Mouse (Mus musculus) gastrocnemius, adult 2 months (tissue): ENCODE data around the gene Ngrn. TPM values are rescaled to one million over a fixed set of nuclear protein-coding genes. Genes with fewer than 3 reads are reported as not detected.
A peak's percentile ranks its signal among the peaks of the same experiment; 100 is the strongest.

Experiments
- DNase-seq: peaks from one replicate; pipeline ENCODE4 v3.0.0; 2022
- H3K27ac ChIP-seq: fragments of 200-600 bp; 2 replicates; pipeline ENCODE4 v1.8.1; 2022; ENCODE audit warnings: mild to moderate bottlenecking
- H3K4me3 ChIP-seq: fragments of 200-600 bp; 2 replicates; pipeline ENCODE4 v1.8.1; 2022; ENCODE audit warnings: mild to moderate bottlenecking, moderate library complexity
- CTCF ChIP-seq: fragments of 200-600 bp; IDR thresholded peaks from 2 replicates; pipeline ENCODE4 v1.8.1; 2022; ENCODE audit warnings: antibody characterized with exemption, mild to moderate bottlenecking, moderate library complexity
- intact Hi-C: fragments of 180-260 bp; cut with DNase I; formaldehyde crosslinking; loops from one replicate; pipeline ENCODE4 v1.15.1; 2025
- long read RNA-seq, 2 experiments: library from polyadenylated mRNA; stranded (forward); transcript quantifications; one replicate each; pipeline ENCODE4 v2.0.0; 2021
- total RNA-seq, 2 experiments: library from RNA; stranded (reverse); gene quantifications; 2 replicates each; pipeline ENCODE4 v1.2.3; 2021

Gene Ngrn
- 10 to 100 TPM; 19.8 to 25.0 TPM for total RNA-seq
- long read RNA-seq, experiment 1, transcript Ngrn-201 (3 exons, 1,317 nt), result major isoform, 21 of 25 reads
- long read RNA-seq, experiment 1, partial matches to known transcripts, result 2 of 25 reads
- long read RNA-seq, experiment 1, other reads (novel, unspliced or antisense), result 0 of 25 reads
- long read RNA-seq, experiment 2, transcript Ngrn-202 (2 exons, 1,709 nt), result minor isoform, 9 of 31 reads
- long read RNA-seq, experiment 2, transcript Ngrn-201 (3 exons, 1,317 nt), result major isoform, 20 of 31 reads
- long read RNA-seq, experiment 2, partial matches to known transcripts, result 2 of 31 reads
- long read RNA-seq, experiment 2, other reads (novel, unspliced or antisense), result 0 of 31 reads

DNA sequence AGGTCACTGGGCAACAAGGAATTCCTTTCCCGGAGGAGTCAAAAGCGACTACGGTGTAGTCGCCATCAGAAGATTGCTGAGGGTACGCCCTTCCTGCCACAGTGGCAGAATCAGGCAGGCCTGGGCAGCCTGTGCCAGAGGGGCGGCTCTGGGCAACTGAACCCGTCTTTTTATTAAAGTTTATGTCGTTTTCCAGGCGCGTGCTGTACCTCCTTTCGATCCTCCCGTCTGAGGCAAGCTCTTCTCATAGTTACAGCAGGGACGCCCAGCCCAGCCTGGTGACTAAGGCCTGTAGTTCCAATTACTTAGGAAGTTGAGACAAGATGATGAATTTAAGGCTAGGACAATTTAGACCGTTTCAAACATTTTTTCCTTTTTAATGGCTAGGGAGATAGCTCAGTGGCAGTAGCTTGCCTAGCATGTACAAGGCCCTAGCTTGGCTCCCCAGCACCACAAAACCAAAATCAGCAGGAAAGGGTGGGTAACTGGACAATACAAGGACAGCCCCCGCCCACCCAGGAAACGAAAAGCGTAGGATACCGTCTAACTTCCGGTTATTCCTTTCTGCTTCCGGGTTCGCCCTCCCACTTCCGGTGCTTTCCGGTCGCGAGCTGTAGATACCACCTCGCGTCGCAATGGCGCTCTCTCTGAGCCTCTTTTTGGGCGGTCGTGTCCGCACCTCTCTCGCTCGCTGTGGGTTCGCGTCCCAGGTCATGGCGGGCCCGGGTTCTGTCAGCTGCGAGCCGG, at the start of gene Ngrn:
Ngrn (plus strand) TSS at position 591 of the 747 bp plus-strand sequence.
- Histone ChIP-seq H3K4me3 (peak within 1 kb of the TSS; percentile 92), H3K27ac (peak within 1 kb of the TSS; percentile 88)
- peak; percentile 90 for DNase-seq
- TF ChIP-seq CTCF, result no peak
- intact Hi-C loops, result no loop called here

DNA sequence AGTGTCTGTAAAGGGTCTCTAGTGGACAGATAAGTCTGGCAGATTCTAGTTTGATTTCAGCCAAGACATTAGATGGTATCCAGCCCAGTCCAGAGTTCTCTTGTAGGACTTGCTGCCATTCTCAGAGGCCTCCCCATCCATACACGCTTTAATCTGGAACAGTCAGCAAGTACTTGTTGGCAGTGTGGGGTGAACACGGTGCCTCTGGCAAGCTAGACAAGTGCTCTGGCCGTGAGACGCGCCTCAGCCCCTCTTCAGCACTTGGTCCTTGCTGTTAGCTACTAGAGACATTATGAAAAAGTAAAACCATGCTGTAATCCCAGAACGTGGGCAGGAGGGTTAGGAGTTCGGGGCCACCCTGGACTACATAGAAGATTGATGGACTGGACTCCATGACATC, 47.4 kb upstream of the Ngrn start:
- H3K27ac ChIP-seq, result no peak overlapping the region
- intact Hi-C loops, result loop anchor here (2.0 kb wide), 1 partner anchor 73 kb away; no protein-coding TSS in a partner anchor
- TF ChIP-seq CTCF, result no peak
- DNase-seq, result peak; percentile 3
- no peak overlapping the region for H3K4me3 ChIP-seq

DNA sequence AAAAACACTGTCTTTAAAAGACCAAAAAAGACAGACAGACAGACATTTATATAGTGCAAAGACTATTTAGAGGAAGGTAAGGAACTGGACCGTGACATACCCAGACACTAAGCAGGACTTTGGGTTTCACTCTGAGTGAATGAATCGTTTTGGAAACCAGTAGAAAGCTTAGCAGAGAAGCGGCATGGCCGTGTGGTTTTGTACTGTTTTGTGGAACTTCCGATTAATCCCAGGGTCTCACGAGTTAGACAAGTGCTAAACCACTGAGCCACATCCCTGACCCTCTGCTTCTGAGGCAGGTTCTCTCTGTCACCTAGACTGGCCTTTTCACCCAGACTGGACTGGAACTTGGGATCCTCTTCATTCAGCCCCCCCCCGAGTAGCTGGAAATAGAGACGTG, 46.6 kb upstream of the Ngrn start:
- no peak for DNase-seq
- H3K4me3 ChIP-seq, result no peak overlapping the region
- intact Hi-C loops, result loop anchor here (2.0 kb wide), 1 partner anchor 74 kb away; no protein-coding TSS in a partner anchor
- H3K27ac ChIP-seq, result no peak overlapping the region
- TF ChIP-seq CTCF, result no peak

DNA sequence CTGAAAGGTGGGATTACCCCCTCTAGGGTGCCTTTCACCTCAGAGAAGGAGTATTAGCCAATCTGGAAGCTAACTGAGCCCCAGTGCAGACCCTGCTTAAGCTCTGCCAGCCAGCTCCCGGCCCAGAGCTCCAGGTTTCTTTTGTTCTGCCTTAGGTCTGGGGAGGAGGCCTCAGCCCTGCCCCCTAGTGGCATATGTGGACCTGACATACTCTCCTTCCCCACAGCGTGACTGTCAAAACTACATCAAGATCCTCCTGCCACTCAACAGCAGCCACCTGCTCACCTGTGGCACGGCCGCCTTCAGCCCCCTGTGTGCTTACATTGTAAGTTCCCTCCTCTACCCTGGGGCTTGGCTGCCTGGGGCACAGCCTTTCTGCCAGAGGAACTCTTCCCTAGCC, 45.6 kb upstream of the Ngrn start:
- Histone ChIP-seq H3K4me3 (no peak overlapping the region), H3K27ac (no peak overlapping the region)
- DNase-seq, result peak; percentile 80
- intact Hi-C loops, result loop anchor here (1.0 to 2.0 kb wide), 2 partner anchors 58 to 75 kb away; no protein-coding TSS in a partner anchor
- peak; percentile 92 for TF ChIP-seq CTCF

DNA sequence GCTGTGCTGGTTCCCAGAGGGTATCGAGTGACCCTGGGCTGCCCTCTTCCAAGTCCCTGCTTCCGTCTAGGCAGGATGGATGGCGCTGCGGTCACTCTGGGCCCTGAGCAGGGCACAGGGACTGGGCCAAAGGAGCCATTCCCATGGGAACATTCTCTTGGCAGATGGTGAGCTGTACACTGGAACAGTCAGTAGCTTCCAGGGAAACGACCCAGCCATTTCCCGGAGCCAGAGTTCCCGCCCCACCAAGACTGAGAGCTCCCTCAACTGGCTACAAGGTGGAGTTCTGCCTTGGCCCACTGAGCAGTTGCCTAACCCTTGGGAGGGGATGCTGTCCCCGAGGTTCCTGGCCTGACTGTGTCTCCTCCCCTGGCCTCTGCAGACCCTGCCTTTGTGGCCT, 44.4 kb upstream of the Ngrn start:
- Histone ChIP-seq H3K4me3 (no peak overlapping the region), H3K27ac (peak overlapping the region; percentile 38)
- intact Hi-C loops, result no loop called here
- TF ChIP-seq CTCF, result peak; percentile 56
- peak; percentile 87 for DNase-seq

DNA sequence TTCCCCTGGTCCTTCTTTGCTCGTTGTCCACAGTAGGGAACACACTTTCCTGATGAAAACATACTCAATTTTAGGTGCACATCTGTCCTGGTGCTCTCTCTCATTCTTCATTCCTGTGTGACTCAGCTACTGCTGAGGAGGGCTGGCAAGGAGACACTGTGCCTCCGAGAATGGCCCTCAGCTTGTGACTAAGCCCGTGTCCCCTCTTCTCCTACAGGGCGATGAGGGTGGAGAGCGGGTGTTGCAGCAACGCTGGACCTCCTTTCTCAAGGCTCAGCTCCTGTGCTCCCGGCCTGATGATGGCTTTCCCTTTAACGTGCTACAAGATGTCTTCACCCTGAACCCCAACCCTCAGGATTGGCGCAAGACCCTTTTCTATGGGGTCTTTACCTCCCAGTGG, 42.3 kb upstream of the Ngrn start:
- DNase-seq, result no peak
- TF ChIP-seq CTCF, result no peak
- intact Hi-C loops, result no loop called here
- Histone ChIP-seq H3K27ac (no peak overlapping the region), H3K4me3 (no peak overlapping the region)

DNA sequence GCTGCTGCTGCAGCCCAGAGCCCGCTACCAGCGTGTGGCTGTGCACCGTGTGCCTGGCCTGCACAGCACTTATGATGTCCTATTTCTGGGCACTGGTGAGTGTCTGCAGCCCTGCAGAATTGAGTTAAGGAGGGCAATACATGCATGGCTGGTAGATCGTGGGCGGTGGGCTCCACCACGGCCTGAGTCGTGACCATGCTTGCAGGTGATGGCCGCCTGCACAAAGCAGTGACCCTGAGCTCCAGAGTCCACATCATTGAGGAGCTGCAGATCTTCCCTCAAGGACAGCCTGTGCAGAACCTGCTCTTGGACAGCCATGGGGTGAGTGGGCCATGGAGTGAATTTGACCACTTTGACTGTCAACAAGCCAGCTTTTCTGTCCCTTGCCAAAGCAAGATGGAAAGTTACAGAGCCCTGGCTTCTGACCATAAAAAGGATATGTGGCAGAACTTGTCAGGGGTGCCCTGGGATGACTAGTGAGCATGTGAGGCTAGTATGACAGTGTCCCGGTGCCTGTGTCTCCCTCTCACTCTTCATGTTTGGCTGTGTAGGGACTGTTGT, 40.7 kb upstream of the Ngrn start:
- intact Hi-C loops, result no loop called here
- Histone ChIP-seq H3K27ac (no peak overlapping the region), H3K4me3 (no peak overlapping the region)
- no peak for TF ChIP-seq CTCF
- DNase-seq, result no peak

DNA sequence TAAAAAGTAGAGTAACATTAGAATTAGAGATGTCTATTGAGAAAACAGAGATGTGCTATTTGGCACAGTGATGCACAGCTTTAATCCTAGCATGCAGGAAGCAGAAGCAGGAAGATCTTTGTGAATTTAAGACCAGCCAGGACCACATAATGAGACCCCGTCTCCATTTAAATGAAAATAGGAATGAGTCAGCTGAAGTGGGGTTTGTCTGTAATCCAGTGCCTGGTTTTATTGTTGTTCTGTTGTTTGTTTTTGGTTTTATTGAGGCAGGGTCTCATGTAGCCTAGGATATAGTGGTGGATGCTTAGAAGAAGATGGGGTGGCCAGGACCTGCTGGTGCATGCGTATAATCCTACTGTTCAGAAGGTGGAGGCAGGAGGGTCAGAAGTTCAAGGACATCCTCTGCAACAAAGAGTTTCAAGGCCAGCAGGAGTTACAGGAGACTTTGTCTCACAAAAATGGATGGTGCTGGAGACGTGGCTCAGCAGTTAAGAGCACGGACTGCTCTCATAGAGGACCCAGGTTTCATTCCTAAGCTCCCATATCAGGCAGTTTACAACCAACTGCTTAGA, 39.8 kb upstream of the Ngrn start:
- no peak for TF ChIP-seq CTCF
- intact Hi-C loops, result no loop called here

DNA sequence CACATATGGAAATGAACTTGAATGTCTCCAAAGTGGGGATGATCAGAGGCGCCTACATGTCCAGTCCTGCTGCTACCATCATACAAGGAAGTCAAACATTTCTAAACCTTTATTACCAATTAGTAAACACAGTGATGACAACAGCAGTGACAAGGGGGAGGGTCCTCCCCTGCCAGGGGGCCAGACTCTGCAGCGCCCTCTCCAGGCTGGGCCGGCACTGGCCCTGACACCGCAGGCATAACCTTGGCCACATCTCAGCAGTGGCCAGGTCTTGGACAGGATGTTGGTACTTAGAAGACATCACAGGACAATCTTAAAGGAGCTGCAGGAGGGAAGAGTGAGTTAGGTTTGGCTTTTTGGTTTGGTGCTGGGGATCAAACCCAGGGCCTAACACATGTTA, 34.0 kb upstream of the Ngrn start:
- intact Hi-C loops, result no loop called here
- Histone ChIP-seq H3K4me3 (no peak overlapping the region), H3K27ac (no peak overlapping the region)
- DNase-seq, result no peak
- no peak for TF ChIP-seq CTCF

More for the DNA sequence above, 39.8 kb upstream of the Ngrn start:
- no peak for DNase-seq
- no peak overlapping the region for H3K27ac ChIP-seq
- no peak overlapping the region for H3K4me3 ChIP-seq

DNA sequence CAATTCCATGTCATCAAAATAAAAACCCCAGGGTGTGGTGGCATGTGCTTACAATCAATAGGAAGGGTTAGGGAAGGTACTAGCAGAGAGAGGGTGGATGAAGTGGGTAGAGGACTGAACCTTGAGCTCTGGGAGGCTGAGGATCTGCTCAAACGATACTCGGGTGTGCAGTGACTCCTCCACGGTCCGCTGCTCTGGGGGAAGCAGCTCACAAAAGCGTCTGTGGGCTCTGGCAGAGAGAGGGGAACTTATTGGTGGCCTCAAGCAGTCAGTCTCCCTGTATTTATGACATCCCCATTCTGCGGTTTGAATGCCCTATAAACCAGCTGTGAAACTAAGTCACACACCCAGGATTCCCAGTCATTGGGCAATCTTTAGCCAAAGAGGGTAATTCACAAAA, 30.8 kb upstream of the Ngrn start:
- intact Hi-C loops, result no loop called here
- H3K4me3 ChIP-seq, result no peak overlapping the region
- no peak overlapping the region for H3K27ac ChIP-seq

DNA sequence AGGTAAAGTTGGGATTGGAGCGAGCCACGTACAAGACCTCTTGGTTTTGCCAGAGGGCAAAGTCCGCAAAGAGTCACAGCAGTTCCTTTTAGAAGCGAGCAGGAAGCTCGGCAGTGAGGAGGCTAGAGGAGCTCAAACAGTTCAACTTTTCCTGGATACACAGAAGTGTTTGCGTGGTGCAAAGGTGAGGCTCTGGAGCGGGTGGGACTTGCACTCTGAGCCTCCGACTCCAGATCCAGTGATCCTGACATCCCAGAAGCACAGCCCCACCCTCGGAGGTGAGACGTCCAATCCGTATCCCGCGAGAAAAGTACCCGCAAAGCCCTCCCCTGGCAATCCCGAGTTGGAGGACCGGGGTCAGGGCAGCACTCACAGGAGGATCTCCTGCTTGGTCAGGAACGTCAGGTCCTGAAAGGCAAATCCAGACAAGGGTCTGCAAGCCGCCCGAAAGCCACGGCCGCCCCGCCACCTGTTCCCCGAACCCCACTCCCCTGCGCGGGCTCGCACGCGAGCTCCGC, 29.0 kb upstream of the Ngrn start:
- no peak for TF ChIP-seq CTCF
- H3K4me3 ChIP-seq, result peak overlapping the region; percentile 92
- intact Hi-C loops, result no loop called here
- H3K27ac ChIP-seq, result peak overlapping the region; percentile 89
- no peak for DNase-seq

More for the DNA sequence above, 30.8 kb upstream of the Ngrn start:
- TF ChIP-seq CTCF, result no peak
- no peak for DNase-seq

DNA sequence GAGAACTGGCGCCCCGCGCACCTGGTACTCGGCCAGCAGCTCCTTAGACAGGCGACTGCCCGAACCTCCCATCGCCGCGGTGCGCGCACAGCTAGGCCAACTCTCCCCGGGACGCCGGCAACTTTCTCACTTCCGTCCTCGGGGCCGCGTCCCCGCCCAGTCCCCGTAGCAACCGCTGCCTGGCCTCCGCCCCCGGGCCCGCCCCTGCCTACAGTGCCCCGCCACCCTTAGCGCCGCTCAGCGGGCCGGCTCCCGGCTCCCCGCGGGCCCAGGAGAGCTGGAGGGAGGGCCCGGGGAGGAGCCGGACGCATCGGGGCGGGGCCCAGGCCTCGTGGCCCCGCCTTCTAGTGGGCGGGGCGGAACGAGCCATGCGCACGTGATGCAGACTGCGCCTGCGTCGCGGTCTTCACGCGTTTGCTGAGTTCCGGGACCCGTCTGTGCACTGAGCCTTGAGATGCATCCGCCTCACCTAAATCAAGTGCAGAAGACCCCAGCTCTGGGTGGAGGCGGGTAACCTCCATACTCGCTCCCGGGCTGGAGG, 28.5 kb upstream of the Ngrn start, which contains the start of the genes Cib1 and Gdpgp1:
Cib1 (minus strand) TSS at position 325 of the 541 bp plus-strand sequence.
Gdpgp1 (plus strand) TSS at position 377 of the 541 bp plus-strand sequence.
- Histone ChIP-seq H3K27ac (peak within 1 kb of the TSS; percentile 89), H3K4me3 (peak within 1 kb of the TSS; percentile 92)
- intact Hi-C loops, result no loop called here
- no peak for TF ChIP-seq CTCF
- peak; percentile 98 for DNase-seq
